Mouse (Mus musculus): ENCODE data around the gene Ipo5. TPM values are rescaled to one million over a fixed set of nuclear protein-coding genes. Genes with fewer than 3 reads are reported as not detected.

Ipo5 gene
- total RNA-seq, 4 experiments from 2014 or later, result 104 to 116 (median 106) TPM

GRCm38 (mm10) chr14:120921805-120922204, 10.8 kb downstream of the Ipo5 start:
- no peak for DNase-seq (ENCODE audit: low spot score in 2 of 2)

- DNase-seq (ENCODE audit: low spot score in 2 of 2), result no peak
Measured at GRCm38 (mm10) chr14:120924044-120924443, 13.0 kb downstream of the Ipo5 start.

GRCm38 (mm10) chr14:120925731-120926585, 14.9 kb downstream of the Ipo5 start:
- DNase-seq (ENCODE audit: low spot score in 2 of 2), result no peak

GRCm38 (mm10) chr14:120931236-120931635, 20.2 kb downstream of the Ipo5 start:
- DNase-seq (ENCODE audit: low spot score in 2 of 2), result no peak

- DNase-seq (ENCODE audit: low spot score in 2 of 2), result no peak
Measured at GRCm38 (mm10) chr14:120933624-120934023, 22.6 kb downstream of the Ipo5 start.

- no peak for DNase-seq (ENCODE audit: low spot score in 2 of 2)
Measured at GRCm38 (mm10) chr14:120937102-120937501, 26.1 kb downstream of the Ipo5 start.

- no peak for DNase-seq (ENCODE audit: low spot score in 2 of 2)
Measured at GRCm38 (mm10) chr14:120942803-120943202, 31.8 kb downstream of the Ipo5 start.

GRCm38 (mm10) chr14:120945146-120945545, 34.1 kb downstream of the Ipo5 start:
- no peak for DNase-seq (ENCODE audit: low spot score in 2 of 2)

- no peak for DNase-seq (ENCODE audit: low spot score in 2 of 2)
Measured at GRCm38 (mm10) chr14:120947104-120947503, 36.1 kb downstream of the Ipo5 start.

GRCm38 (mm10) chr14:120949002-120949401, 38.0 kb downstream of the Ipo5 start:
- no peak for DNase-seq (ENCODE audit: low spot score in 2 of 2)

GRCm38 (mm10) chr14:120950068-120950467, 39.0 kb downstream of the Ipo5 start:
- no peak for DNase-seq (ENCODE audit: low spot score in 2 of 2)

GRCm38 (mm10) chr14:120952434-120952833, 41.4 kb downstream of the Ipo5 start:
- DNase-seq (ENCODE audit: low spot score in 2 of 2), result no peak

GRCm38 (mm10) chr14:120960551-120960950, 49.5 kb downstream of the Ipo5 start:
- no peak for DNase-seq (ENCODE audit: low spot score in 2 of 2)

- DNase-seq (ENCODE audit: low spot score in 2 of 2), result peak in 1 of 2 experiments; percentile 25
Measured at GRCm38 (mm10) chr14:120960991-120961390, 50.0 kb downstream of the Ipo5 start.

- no peak for DNase-seq (ENCODE audit: low spot score in 2 of 2)
Measured at GRCm38 (mm10) chr14:120967072-120967471, 56.0 kb downstream of the Ipo5 start.

- no peak for DNase-seq (ENCODE audit: low spot score in 2 of 2)
Measured at GRCm38 (mm10) chr14:120968723-120969122, 57.7 kb downstream of the Ipo5 start.

- no peak for DNase-seq (ENCODE audit: low spot score in 2 of 2)
Measured at GRCm38 (mm10) chr14:120969673-120970072, 58.6 kb downstream of the Ipo5 start.

- DNase-seq (ENCODE audit: low spot score in 2 of 2), result no peak
Measured at GRCm38 (mm10) chr14:120970637-120971036, 59.6 kb downstream of the Ipo5 start.

GRCm38 (mm10) chr14:120971313-120971712, 60.3 kb downstream of the Ipo5 start:
- DNase-seq (ENCODE audit: low spot score in 2 of 2), result no peak

- no peak for DNase-seq (ENCODE audit: low spot score in 2 of 2)
Measured at GRCm38 (mm10) chr14:120979559-120979958, 68.5 kb downstream of the Ipo5 start.

GRCm38 (mm10) chr14:120989126-120989525, 78.1 kb downstream of the Ipo5 start:
- DNase-seq (ENCODE audit: low spot score in 2 of 2), result peak in 1 of 2 experiments; percentile 82
